Mouse (Mus musculus) MEL (cell line): ENCODE measurements at regions not wholly inside any gene's neighbourhood (a gene's known extent, or its start where the extent isn't known, plus 50 kb on each side); places are given as distances from the start of the nearest gene placed in this dataset.

ENCODE experiments used
- DNase-seq: peaks from one replicate; pipeline ENCODE4 v3.0.0; 2011; ENCODE audit warnings: low read depth, low spot score
- H3K27ac ChIP-seq: 2 replicates; pipeline ENCODE4 v1.5.1; 2012; ENCODE audit warnings: low read depth, mild to moderate bottlenecking, control low read depth, low read length, moderate library complexity; ENCODE audit not compliant: control insufficient read depth
- H3K27me3 ChIP-seq, 2 experiments: fragments of 150-350 bp in 1 of 2; sonication (generic) in 1 of 2; 2 replicates each; pipeline ENCODE4 v1.6.1; 2012; ENCODE audit warnings: low read length in 2 of 2, mild to moderate bottlenecking in 2 of 2, improper control_type of control experiment in 1 of 2, moderate library complexity in 1 of 2; ENCODE audit not compliant: insufficient read depth in 2 of 2, control insufficient read depth in 1 of 2
- H3K36me3 ChIP-seq, 2 experiments: 2 replicates each; pipeline ENCODE4 v1.6.1; 2012 to 2014; ENCODE audit warnings: low read length in 2 of 2, improper control_type of control experiment in 1 of 2, inconsistent platforms in 1 of 2, mild to moderate bottlenecking in 1 of 2; ENCODE audit not compliant: insufficient read depth in 2 of 2, control insufficient read depth in 1 of 2
- H3K4me1 ChIP-seq, 2 experiments: fragments of 150-350 bp in 1 of 2; sonication (generic) in 1 of 2; 2 replicates each; pipeline ENCODE4 v1.6.1; 2012; ENCODE audit warnings: low read length in 2 of 2, improper control_type of control experiment in 1 of 2, mild to moderate bottlenecking in 1 of 2; ENCODE audit not compliant: insufficient read depth in 2 of 2, control insufficient read depth in 1 of 2
- H3K4me3 ChIP-seq, 2 experiments: fragments of 150-350 bp in 1 of 2; sonication (generic) in 1 of 2; 2 replicates each; pipeline ENCODE4 v1.5.1; 2012; ENCODE audit warnings: low read depth in 2 of 2, low read length in 2 of 2, mild to moderate bottlenecking in 2 of 2, moderate library complexity in 2 of 2, control low read depth in 1 of 2, improper control_type of control experiment in 1 of 2; ENCODE audit not compliant: control insufficient read depth in 1 of 2, insufficient read depth in 1 of 2
- H3K79me2 ChIP-seq: 2 replicates; pipeline ENCODE4 v1.6.1; 2012; ENCODE audit warnings: mild to moderate bottlenecking, low read length, moderate library complexity; ENCODE audit not compliant: control insufficient read depth, poor library complexity, insufficient read depth
- H3K9ac ChIP-seq: 2 replicates; pipeline ENCODE4 v1.6.1; 2012; ENCODE audit warnings: low read depth, mild to moderate bottlenecking, control low read depth, low read length, moderate library complexity; ENCODE audit not compliant: control insufficient read depth, poor library complexity, severe bottlenecking
- H3K9me3 ChIP-seq: fragments of 150-350 bp; sonication (generic); replicated peaks from 2 replicates; pipeline ENCODE4 v1.6.1; 2012; ENCODE audit warnings: mild to moderate bottlenecking, low read length, improper control_type of control experiment, moderate library complexity; ENCODE audit not compliant: insufficient read depth
- E2F4 ChIP-seq: IDR thresholded peaks from 2 replicates; pipeline ENCODE4 v1.6.1; 2011; ENCODE audit warnings: low read depth, low read length, improper control_type of control experiment, borderline replicate concordance
- GATA1 ChIP-seq: IDR thresholded peaks from 2 replicates; pipeline ENCODE4 v1.6.1; 2011; ENCODE audit warnings: low read depth, low read length, improper control_type of control experiment
- KAT2A ChIP-seq: conservative IDR thresholded peaks from 2 replicates; pipeline ENCODE4 v1.6.1; 2012; ENCODE audit warnings: low read depth, low read length, improper control_type of control experiment, inconsistent platforms
- MAFK ChIP-seq: IDR thresholded peaks from 2 replicates; pipeline ENCODE4 v1.6.1; 2011; ENCODE audit warnings: low read depth, mild to moderate bottlenecking, low read length, improper control_type of control experiment, borderline replicate concordance
- MAZ ChIP-seq: IDR thresholded peaks from 2 replicates; pipeline ENCODE4 v1.6.1; 2012; ENCODE audit warnings: low read depth, mild to moderate bottlenecking, inconsistent platforms, low read length, improper control_type of control experiment
- MYB ChIP-seq: IDR thresholded peaks from 2 replicates; pipeline ENCODE4 v1.6.1; 2011; ENCODE audit warnings: mild to moderate bottlenecking, low read depth, low read length, improper control_type of control experiment
- NELFE ChIP-seq: IDR thresholded peaks from 2 replicates; pipeline ENCODE4 v1.6.1; 2011; ENCODE audit warnings: low read depth, low read length, improper control_type of control experiment
- NRF1 ChIP-seq: IDR thresholded peaks from 2 replicates; pipeline ENCODE4 v1.6.1; 2014; ENCODE audit warnings: low read depth, mild to moderate bottlenecking, inconsistent platforms, low read length, improper control_type of control experiment, moderate library complexity; ENCODE audit not compliant: poor library complexity, insufficient read depth, severe bottlenecking
- POLR2AphosphoS2 ChIP-seq: IDR thresholded peaks from 2 replicates; pipeline ENCODE4 v1.6.1; 2011; ENCODE audit warnings: low read length, improper control_type of control experiment
- POLR2AphosphoS5 ChIP-seq: IDR thresholded peaks from 2 replicates; pipeline ENCODE4 v1.6.1; 2012; ENCODE audit warnings: low read depth, borderline replicate concordance, mild to moderate bottlenecking, inconsistent platforms, low read length, moderate library complexity, mixed read lengths
- SIN3A ChIP-seq: IDR thresholded peaks from 2 replicates; pipeline ENCODE4 v1.6.1; 2012; ENCODE audit warnings: low read length, improper control_type of control experiment, inconsistent platforms
- UBTF ChIP-seq: IDR thresholded peaks from 2 replicates; pipeline ENCODE4 v1.6.1; 2012; ENCODE audit warnings: low read depth, mild to moderate bottlenecking, inconsistent platforms, low read length, improper control_type of control experiment, moderate library complexity, borderline replicate concordance; ENCODE audit not compliant: insufficient read depth
- ZC3H11A ChIP-seq: IDR thresholded peaks from 2 replicates; pipeline ENCODE4 v1.6.1; 2012; ENCODE audit warnings: low read depth, mild to moderate bottlenecking, inconsistent platforms, low read length, improper control_type of control experiment

- no peak for TF ChIP-seq E2F4
- TF ChIP-seq SIN3A: no peak
- TF ChIP-seq MYB: no peak
- Histone ChIP-seq H3K4me1 (no peaks in the 10 kb centered on the region), H3K27ac (no peak overlapping the region), H3K36me3 (no peaks in the 10 kb centered on the region), H3K9ac (no peak overlapping the region), H3K4me3 (no peak overlapping the region), H3K27me3 (no peaks in the 10 kb centered on the region), H3K79me2 (no peaks in the 10 kb centered on the region), H3K9me3 (no peaks in the 10 kb centered on the region)
- DNase-seq: no peak
Observed at GRCm38 (mm10) chr10:98073432-98073831, 346.9 kb upstream of the C030005K15Rik start.

- no peak for DNase-seq
- Histone ChIP-seq H3K4me1 (no peaks in the 10 kb centered on the region), H3K27me3 (no peaks in the 10 kb centered on the region), H3K36me3 (no peaks in the 10 kb centered on the region)
- TF ChIP-seq UBTF: no peak
- TF ChIP-seq, all 39 proteins: peak for 0
- no peak overlapping the region for H3K9ac ChIP-seq
- no peaks in the 10 kb centered on the region for H3K79me2 ChIP-seq
- no peaks in the 10 kb centered on the region for H3K9me3 ChIP-seq
- H3K27ac ChIP-seq: no peak overlapping the region
- no peak overlapping the region for H3K4me3 ChIP-seq
Observed at GRCm38 (mm10) chr10:98084881-98085280, 358.3 kb upstream of the C030005K15Rik start.

GRCm38 (mm10) chr10:98116296-98116695, 389.7 kb upstream of the C030005K15Rik start:
- no peak overlapping the region for H3K27ac ChIP-seq
- H3K9me3 ChIP-seq: no peaks in the 10 kb centered on the region
- no peaks in the 10 kb centered on the region for H3K4me1 ChIP-seq
- no peaks in the 10 kb centered on the region for H3K36me3 ChIP-seq
- no peak overlapping the region for H3K4me3 ChIP-seq
- DNase-seq: no peak
- no peaks in the 10 kb centered on the region for H3K79me2 ChIP-seq
- no peaks in the 10 kb centered on the region for H3K27me3 ChIP-seq
- H3K9ac ChIP-seq: no peak overlapping the region
- TF ChIP-seq POLR2AphosphoS2 (no peak), GATA1 (no peak), KAT2A (no peak), MAFK (no peak), SIN3A (no peak), NRF1 (no peak), ZC3H11A (no peak), NELFE (no peak), POLR2AphosphoS5 (no peak), MAZ (no peak)
